Mouse (Mus musculus) layer of hippocampus, adult 2 months (tissue): ENCODE data around the gene Ago4. TPM values are rescaled to one million over a fixed set of nuclear protein-coding genes. Genes with fewer than 3 reads are reported as not detected.
A peak's percentile ranks its signal among the peaks of the same experiment; 100 is the strongest.

Experiments used
- DNase-seq, 2 experiments: peaks; one replicate each; pipeline ENCODE4 v3.0.0; 2022; ENCODE audit warnings: low spot score in 2 of 2
- H3K27ac ChIP-seq: fragments of 200-600 bp; 2 replicates; pipeline ENCODE4 v1.8.1; 2022
- H3K4me3 ChIP-seq: fragments of 200-600 bp; 2 replicates; pipeline ENCODE4 v1.8.1; 2022; ENCODE audit warnings: mild to moderate bottlenecking
- CTCF ChIP-seq: fragments of 200-600 bp; conservative IDR thresholded peaks from 2 replicates; pipeline ENCODE4 v1.8.1; 2022; ENCODE audit warnings: antibody characterized with exemption, mild to moderate bottlenecking, moderate library complexity
- long read RNA-seq, 2 experiments: library from polyadenylated mRNA; stranded (forward); transcript quantifications; one replicate each; pipeline ENCODE4 v2.0.0; 2021; ENCODE audit warnings: borderline mapping rate in 2 of 2
- total RNA-seq, 2 experiments: library from RNA; stranded (reverse); gene quantifications; 2 replicates each; pipeline ENCODE4 v1.2.3; 2021

Gene Ago4
- 1 to 10 TPM; 7.5 to 9.5 TPM for total RNA-seq
- long read RNA-seq, experiment 1, full-length matches to known transcripts = 2 of 8 reads
- long read RNA-seq, experiment 1, partial matches to known transcripts = 3 of 8 reads
- long read RNA-seq, experiment 1, other reads (novel, unspliced or antisense) = 3 of 8 reads
- long read RNA-seq, experiment 2, partial matches to known transcripts = 2 of 4 reads
- long read RNA-seq, experiment 2, other reads (novel, unspliced or antisense) = 2 of 4 reads

- no peak for TF ChIP-seq CTCF
- peak; percentile 31 to 39 for DNase-seq
- H3K4me3 ChIP-seq = peak within 1 kb of the TSS; percentile 79
- peak within 1 kb of the TSS; percentile 89 for H3K27ac ChIP-seq
Observed at GRCm38 (mm10) chr4:126532827-126533728, at the start of gene Ago4. Gene Ago4, minus strand, starts transcription at chr4:126533472.

GRCm38 (mm10) chr4:126579077-126579476 lies 45.8 kb upstream of the Ago4 start:
- DNase-seq = no peak
- TF ChIP-seq CTCF = no peak
- Histone ChIP-seq H3K4me3 (no peak overlapping the region), H3K27ac (no peak overlapping the region)

- H3K27ac ChIP-seq = no peak overlapping the region
- no peak for TF ChIP-seq CTCF
- no peak for DNase-seq
- H3K4me3 ChIP-seq = no peak overlapping the region
Observed at GRCm38 (mm10) chr4:126577920-126578319, 44.6 kb upstream of the Ago4 start.

- peak; percentile 66 to 76 for DNase-seq
- TF ChIP-seq CTCF = no peak
- peak overlapping the region; percentile 67 for H3K27ac ChIP-seq
- H3K4me3 ChIP-seq = peak overlapping the region; percentile 22; the same call in 1 of the 2 replicates
Observed at GRCm38 (mm10) chr4:126576281-126576680, 43.0 kb upstream of the Ago4 start.

GRCm38 (mm10) chr4:126569783-126570182 lies 36.5 kb upstream of the Ago4 start:
- H3K27ac ChIP-seq = no peak overlapping the region
- no peak for DNase-seq
- no peak for TF ChIP-seq CTCF
- H3K4me3 ChIP-seq = no peak overlapping the region

- no peak overlapping the region for H3K27ac ChIP-seq
- no peak for TF ChIP-seq CTCF
- no peak for DNase-seq
- H3K4me3 ChIP-seq = no peak overlapping the region
Observed at GRCm38 (mm10) chr4:126567243-126567642, 34.0 kb upstream of the Ago4 start.

- no peak for TF ChIP-seq CTCF
- DNase-seq = no peak
- H3K27ac ChIP-seq = no peak overlapping the region
- H3K4me3 ChIP-seq = no peak overlapping the region
Observed at GRCm38 (mm10) chr4:126563798-126564197, 30.5 kb upstream of the Ago4 start.

GRCm38 (mm10) chr4:126556809-126557711 lies 23.8 kb upstream of the Ago4 start, which contains the start of gene Clspn:
Gene Clspn, plus strand, starts transcription at chr4:126556935.
- peak within 1 kb of the TSS; percentile 58 for H3K4me3 ChIP-seq
- H3K27ac ChIP-seq = no peak within 1 kb of the TSS
- TF ChIP-seq CTCF = no peak
- peak; percentile 79 to 80 for DNase-seq

- TF ChIP-seq CTCF = peak; percentile 84
- DNase-seq = no peak
- Histone ChIP-seq H3K4me3 (no peak overlapping the region), H3K27ac (no peak overlapping the region)
Observed at GRCm38 (mm10) chr4:126554462-126554861, 21.2 kb upstream of the Ago4 start.

- no peak for DNase-seq
- Histone ChIP-seq H3K4me3 (no peak overlapping the region), H3K27ac (no peak overlapping the region)
- peak; percentile 52 for TF ChIP-seq CTCF
Observed at GRCm38 (mm10) chr4:126553685-126554084, 20.4 kb upstream of the Ago4 start.

- Histone ChIP-seq H3K27ac (no peak overlapping the region), H3K4me3 (no peak overlapping the region)
- peak in 1 of 2 experiments; percentile 33 for DNase-seq
- no peak for TF ChIP-seq CTCF
Observed at GRCm38 (mm10) chr4:126553105-126553504, 19.8 kb upstream of the Ago4 start.

- DNase-seq = no peak
- no peak for TF ChIP-seq CTCF
- no peak overlapping the region for H3K27ac ChIP-seq
- H3K4me3 ChIP-seq = no peak overlapping the region
Observed at GRCm38 (mm10) chr4:126552136-126552535, 18.9 kb upstream of the Ago4 start.

GRCm38 (mm10) chr4:126546183-126546582 lies 12.9 kb upstream of the Ago4 start:
- Histone ChIP-seq H3K4me3 (no peak overlapping the region), H3K27ac (no peak overlapping the region)
- no peak for DNase-seq
- no peak for TF ChIP-seq CTCF
